Mouse (Mus musculus): Measurements from ENCODE around the gene Sgcd.

- TF ChIP-seq CTCF (IDR thresholded peaks at IDR 0.05; ENCODE audit: low read depth) (no peak), EP300 (optimal IDR thresholded peaks at IDR 0.05) (no peak)
Measured at GRCm38 (mm10) chr11:47305579-47305978, 683.2 kb downstream of the Sgcd start.
